Mouse (Mus musculus): Measurements from ENCODE around the gene Aup1.

- no peak for TF ChIP-seq CTCF (IDR thresholded peaks at IDR 0.05; ENCODE audit: insufficient read depth, low read depth, low read length)
- no peak for TF ChIP-seq POLR2A (IDR thresholded peaks at IDR 0.05; ENCODE audit: insufficient read depth, low read depth, low read length)
Observed at GRCm38 (mm10) chr6:83083497-83083896, 29.2 kb downstream of the Aup1 start.

Data from olfactory bulb, adult 2 months (tissue).